Mouse (Mus musculus) adrenal gland (tissue): ENCODE results near the gene Mgat4b.

Experiments used
- intact Hi-C: fragments of 180-260 bp; cut with DNase I; formaldehyde crosslinking; loops from one replicate; pipeline ENCODE4 v1.15.1; 2025

Gene Mgat4b

DNA sequence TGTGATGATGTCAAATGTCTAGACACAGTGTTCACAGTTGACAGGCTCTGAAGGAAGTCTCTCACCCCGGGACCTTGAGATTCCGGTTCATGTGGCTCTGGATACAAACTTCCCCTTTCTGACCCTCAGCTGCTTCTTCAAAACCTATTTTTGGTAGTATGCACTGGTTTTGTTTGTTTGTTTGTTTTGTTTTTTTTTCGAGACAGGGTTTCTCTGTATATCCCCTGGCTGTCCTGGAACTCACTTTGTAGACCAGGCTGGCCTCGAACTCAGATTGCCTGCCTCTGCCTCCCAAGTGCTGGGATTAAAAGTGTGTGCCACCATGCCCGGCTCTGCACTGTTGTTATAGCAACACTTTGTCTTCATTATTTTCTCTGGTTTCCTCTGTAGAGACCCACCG, 33.2 kb downstream of the Mgat4b start:
- intact Hi-C loops = no loop called here

- intact Hi-C loops = no loop called here
Observed at GRCm38 (mm10) chr11:50245269-50245668, 34.6 kb downstream of the Mgat4b start.

DNA sequence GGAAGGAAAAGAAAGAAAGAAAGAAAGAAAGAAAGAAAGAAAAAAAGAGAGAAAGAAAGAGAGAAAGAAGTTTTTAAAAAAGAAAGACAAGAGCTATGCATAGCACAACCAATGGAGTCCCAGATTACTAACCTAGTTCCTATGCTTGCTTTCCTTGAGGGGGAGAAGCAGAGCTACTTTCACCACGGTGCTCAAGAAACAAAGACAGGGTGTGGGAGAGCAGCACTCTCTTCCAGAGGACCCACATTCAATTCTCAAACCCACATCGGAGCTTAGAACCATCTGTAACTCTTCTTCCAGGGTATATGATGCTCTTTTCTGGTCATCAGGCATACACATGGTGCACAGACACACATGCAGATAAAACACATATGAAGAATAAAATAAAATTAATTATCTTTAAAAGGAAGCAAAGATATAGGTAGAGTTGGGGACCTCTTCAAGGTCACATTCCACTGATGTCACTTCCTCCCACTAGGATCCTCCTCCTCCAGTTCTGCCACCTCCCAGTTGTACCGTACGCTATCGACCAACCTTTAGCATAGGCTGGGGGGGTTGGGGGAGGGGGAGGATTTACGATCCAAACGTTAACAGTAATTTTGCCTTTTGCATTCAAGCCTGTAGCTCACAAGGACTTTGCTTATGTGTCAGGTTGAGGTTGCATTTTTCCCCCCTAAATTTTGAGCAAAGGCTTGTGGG, 37.9 kb downstream of the Mgat4b start:
- intact Hi-C loops = no loop called here

GRCm38 (mm10) chr11:50252166-50252565, 41.5 kb downstream of the Mgat4b start:
- intact Hi-C loops = no loop called here

- intact Hi-C loops = no loop called here
Observed at GRCm38 (mm10) chr11:50252684-50253265, 42.1 kb downstream of the Mgat4b start.

DNA sequence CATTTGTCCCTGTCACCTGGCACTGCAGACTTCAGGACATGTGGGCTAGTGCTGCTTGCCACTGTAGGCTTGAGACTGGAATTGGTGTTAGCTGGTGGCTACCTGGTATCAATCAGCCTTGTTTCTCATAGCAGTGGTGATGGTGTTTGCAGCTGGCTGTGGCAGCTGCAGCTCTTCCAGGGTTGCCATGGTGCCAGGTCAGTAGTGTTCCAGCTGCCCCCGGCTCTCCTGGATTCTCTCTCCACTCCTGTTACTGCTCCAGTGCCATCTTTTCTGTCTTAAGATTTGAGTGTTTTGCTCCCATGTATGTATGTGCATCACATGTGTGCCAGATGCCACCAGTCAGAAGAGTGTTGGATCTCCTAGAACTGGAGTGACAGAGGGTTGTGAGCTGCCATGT, 42.7 kb downstream of the Mgat4b start:
- intact Hi-C loops = no loop called here

DNA sequence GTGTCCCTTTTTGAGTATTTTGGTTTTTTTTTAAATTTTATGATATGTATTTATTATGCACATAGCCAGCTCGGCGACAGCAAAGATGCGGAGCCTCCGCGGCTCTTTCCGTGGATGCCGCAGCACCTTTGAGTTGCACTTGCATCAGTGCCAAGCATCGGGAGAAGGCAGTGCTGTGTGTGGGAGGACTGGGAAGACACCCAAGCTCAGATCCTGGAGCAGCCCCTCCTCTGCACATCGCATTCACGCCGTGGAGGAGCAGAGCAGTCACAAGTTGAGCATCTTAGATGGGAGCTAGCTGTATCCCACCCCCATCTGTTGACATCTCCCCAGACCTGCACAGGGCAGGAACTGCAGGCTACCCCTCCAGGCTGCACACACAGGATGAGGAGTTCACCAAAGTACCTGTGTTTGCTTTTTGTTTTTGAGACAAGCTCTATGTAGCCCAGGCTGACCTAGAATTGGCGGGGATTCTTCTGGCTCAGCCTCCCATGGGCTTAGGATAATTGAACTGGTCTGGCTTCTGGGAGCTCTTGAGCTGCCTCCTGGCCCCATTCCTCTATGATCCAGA, 43.4 kb downstream of the Mgat4b start:
- intact Hi-C loops = no loop called here

DNA sequence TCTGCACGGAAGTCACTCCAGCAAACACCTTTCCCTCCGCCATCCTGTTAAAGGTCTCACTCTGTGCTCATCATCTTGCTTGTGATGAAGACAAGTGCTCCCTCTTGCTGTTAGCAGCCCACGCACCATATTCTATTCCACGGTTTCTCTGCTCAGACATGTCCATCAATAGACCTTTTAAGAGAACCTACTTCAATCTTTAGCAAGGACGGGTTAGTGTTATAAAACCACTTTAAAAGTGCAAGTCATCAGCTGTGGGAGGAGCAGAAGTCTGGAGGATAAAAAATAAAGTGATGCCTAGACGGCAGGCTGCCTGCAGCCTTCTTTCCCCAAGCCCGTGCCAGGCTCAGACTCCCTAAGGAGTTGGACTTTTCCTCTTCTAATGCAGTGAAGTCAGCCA, 45.9 kb downstream of the Mgat4b start:
- intact Hi-C loops = no loop called here

GRCm38 (mm10) chr11:50258310-50258709, 47.6 kb downstream of the Mgat4b start:
- intact Hi-C loops = no loop called here

- intact Hi-C loops = no loop called here
Observed at GRCm38 (mm10) chr11:50262020-50262419, 51.3 kb downstream of the Mgat4b start.

DNA sequence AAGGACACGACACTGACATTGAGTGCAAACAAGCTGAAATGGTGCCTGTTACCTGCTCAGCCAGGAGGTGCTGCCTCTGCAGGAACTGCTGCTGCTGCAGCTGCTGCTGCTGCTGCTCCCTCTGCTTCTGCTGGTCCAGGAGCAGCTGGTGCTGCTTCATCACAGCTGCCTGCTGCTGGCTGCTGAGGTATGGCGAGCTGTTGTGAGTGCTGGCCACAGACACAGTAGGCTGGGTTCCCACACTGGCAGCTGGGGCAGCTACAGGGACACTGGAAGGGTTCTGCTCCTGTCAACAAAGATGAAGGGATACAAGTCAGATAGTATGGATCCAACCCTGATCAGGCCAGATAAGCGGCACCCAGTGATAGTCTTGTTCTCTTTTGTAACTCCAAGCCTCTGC, 52.5 kb downstream of the Mgat4b start:
- intact Hi-C loops = no loop called here

- intact Hi-C loops = loop anchor here (5.0 kb wide), 1 partner anchor 96 kb away; no protein-coding TSS in a partner anchor
Observed at GRCm38 (mm10) chr11:50265931-50266330, 55.2 kb downstream of the Mgat4b start.

DNA sequence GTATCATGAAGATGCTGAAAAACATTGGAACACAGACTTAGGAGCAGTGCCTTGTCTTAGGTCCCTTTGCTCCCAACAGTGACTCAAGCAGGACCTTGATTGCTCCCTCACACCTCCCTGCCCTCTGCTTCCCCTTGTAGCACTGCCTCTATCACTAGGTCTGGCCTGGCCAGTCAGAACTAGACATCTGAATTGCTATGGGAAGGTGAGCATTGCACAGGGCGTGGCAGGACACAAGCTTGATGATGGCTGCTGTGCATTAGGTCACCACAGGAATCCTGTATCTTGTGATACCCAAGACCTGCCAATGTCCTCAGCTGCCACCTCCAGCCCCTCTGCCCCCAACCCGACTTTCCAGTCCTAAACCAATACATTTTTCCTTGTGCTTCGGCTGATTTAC, 56.3 kb downstream of the Mgat4b start:
- intact Hi-C loops = loop anchor here (5.0 kb wide), 1 partner anchor 95 kb away; no protein-coding TSS in a partner anchor

DNA sequence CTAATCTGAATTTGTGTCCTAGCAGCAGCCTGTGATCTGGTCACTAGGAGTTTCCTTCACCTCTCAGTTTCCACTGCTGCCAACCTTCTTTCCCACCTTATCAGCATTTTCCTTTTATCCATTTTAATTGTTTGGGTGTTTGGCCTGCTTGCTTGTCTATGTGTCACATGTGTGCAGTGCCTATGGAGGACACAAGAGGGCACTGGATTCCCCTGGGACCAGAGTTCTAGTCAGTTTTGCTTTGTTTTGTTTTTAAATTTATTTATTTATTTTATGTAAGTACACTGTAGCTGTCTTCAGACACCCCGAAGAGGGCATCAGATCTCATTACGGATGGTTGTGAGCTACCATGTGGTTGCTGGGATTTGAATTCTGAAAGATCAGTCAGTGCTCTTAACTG, 58.5 kb downstream of the Mgat4b start:
- intact Hi-C loops = loop anchor here (5.0 kb wide), 1 partner anchor 93 kb away; no protein-coding TSS in a partner anchor

- intact Hi-C loops = loop anchor here (5.0 kb wide), 1 partner anchor 92 kb away; no protein-coding TSS in a partner anchor
Observed at GRCm38 (mm10) chr11:50269885-50270284, 59.2 kb downstream of the Mgat4b start.

- intact Hi-C loops = no loop called here
Observed at GRCm38 (mm10) chr11:50272819-50273218, 62.1 kb downstream of the Mgat4b start.

DNA sequence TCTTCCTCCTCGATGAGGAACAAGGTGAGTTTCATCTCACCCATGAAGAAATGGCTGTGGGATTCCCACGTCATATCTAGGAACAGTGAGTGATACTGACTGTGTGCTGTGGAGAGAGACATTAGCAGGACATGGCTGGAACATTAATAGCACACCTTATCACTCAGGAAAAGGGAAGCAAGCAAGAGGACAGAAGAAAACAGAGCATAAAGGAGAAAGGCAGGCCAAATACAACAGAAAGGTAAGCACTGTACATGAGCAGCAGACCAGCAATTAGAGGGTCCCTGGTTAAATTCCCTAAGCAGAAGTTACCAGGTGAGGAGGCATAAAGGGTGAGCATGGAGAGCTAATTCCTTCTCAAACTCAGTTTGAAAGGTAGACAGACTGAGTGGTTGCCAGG, 64.4 kb downstream of the Mgat4b start:
- intact Hi-C loops = no loop called here

GRCm38 (mm10) chr11:50275568-50276151, 65.0 kb downstream of the Mgat4b start:
- intact Hi-C loops = no loop called here

- intact Hi-C loops = no loop called here
Observed at GRCm38 (mm10) chr11:50277025-50277424, 66.3 kb downstream of the Mgat4b start.

DNA sequence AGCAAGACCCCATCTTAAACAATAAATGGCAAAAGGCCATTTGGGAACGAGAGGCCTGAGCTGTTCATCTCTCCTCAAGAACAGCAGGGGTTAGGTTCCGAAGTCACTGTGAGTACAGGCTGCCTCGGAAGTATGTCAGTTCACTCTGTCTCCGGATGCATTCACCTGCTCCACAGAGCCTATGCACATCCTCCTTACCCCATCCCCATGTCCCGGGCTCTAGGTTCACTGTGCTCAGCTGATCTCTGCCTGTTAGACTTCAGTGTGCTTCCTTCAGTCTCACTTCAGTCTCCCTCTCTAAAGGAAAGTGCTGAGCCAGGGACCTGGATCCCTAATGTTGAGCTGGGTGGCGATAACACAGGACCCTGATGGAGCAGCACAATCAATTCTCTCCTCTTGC, 67.0 kb downstream of the Mgat4b start:
- intact Hi-C loops = no loop called here

GRCm38 (mm10) chr11:50279005-50279404, 68.3 kb downstream of the Mgat4b start:
- intact Hi-C loops = no loop called here

DNA sequence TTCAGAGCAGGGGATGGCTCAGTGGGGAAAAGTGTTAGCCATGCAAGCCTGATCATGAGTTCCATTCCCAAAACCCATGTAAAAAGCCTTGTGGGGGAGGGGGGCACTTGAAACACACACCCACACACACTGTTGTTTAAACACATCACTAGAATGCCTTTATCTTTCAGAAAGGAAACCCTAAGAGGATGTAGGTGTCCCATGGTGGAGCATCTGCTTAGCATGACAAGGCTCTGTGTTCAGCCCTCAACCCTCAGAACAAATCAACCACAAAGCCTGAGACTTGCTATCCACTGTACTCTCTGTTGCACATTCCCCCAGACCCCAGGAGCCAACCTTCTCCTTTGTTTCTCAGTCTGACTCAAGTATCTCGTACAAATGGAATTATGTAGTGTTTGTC, 69.4 kb downstream of the Mgat4b start:
- intact Hi-C loops = no loop called here
